Mouse (Mus musculus): ENCODE data around the gene Muc3. TPM values are rescaled to one million over a fixed set of nuclear protein-coding genes. Genes with fewer than 3 reads are reported as not detected.
A peak's percentile ranks its signal among the peaks of the same experiment; 100 is the strongest.

Muc3 gene
- polyA plus RNA-seq, 1 experiment = not detected

- TF ChIP-seq MYOD1 (IDR thresholded peaks at IDR 0.05; ENCODE audit: control insufficient read depth in 1 of 3, insufficient read length in 2 of 3, low read depth in 2 of 3) (peak in 1 of 3 experiments; percentile 19), E2F4 (IDR thresholded peaks at IDR 0.05; ENCODE audit: insufficient read depth) (no peak), MYOG (IDR thresholded peaks at IDR 0.05; ENCODE audit: control insufficient read depth in 1 of 3, insufficient read depth in 1 of 3, insufficient read length in 2 of 3, low read depth in 2 of 3) (peak in 1 of 3 experiments; percentile 38)
- Histone ChIP-seq H3K36me3 (ENCODE audit: control insufficient read depth, insufficient read depth) (no peaks in the 10 kb centered on the region), H3K4me3 (no peak overlapping the region), H3K79me2 (ENCODE audit: control insufficient read depth, insufficient read depth) (no peaks in the 10 kb centered on the region), H3ac (ENCODE audit: control insufficient read depth, insufficient read length) (no peak overlapping the region), H3K4me2 (ENCODE audit: low read depth) (peak overlapping the region; percentile 92), H3K27me3 (ENCODE audit: control insufficient read depth, insufficient read depth, insufficient read length) (no peaks in the 10 kb centered on the region)
Measured at GRCm38 (mm10) chr5:137106434-137106833, 42.7 kb downstream of the Muc3 start.

GRCm38 (mm10) chr5:137103969-137104368 is 45.2 kb downstream of the Muc3 start:
- Histone ChIP-seq H3ac (ENCODE audit: control insufficient read depth, insufficient read length) (no peak overlapping the region), H3K4me2 (ENCODE audit: low read depth) (peak overlapping the region; percentile 88), H3K36me3 (ENCODE audit: control insufficient read depth, insufficient read depth) (no peaks in the 10 kb centered on the region), H3K79me2 (ENCODE audit: control insufficient read depth, insufficient read depth) (no peaks in the 10 kb centered on the region), H3K4me3 (no peak overlapping the region), H3K27me3 (ENCODE audit: control insufficient read depth, insufficient read depth, insufficient read length) (no peaks in the 10 kb centered on the region)
- no peak for TF ChIP-seq MYOG (IDR thresholded peaks at IDR 0.05; ENCODE audit: control insufficient read depth in 1 of 3, insufficient read depth in 1 of 3, insufficient read length in 2 of 3, low read depth in 2 of 3)
- TF ChIP-seq MYOD1 (IDR thresholded peaks at IDR 0.05; ENCODE audit: control insufficient read depth in 1 of 3, insufficient read length in 2 of 3, low read depth in 2 of 3) = no peak
- TF ChIP-seq MAX (IDR thresholded peaks at IDR 0.05; ENCODE audit: low read depth) = no peak
- no peak for TF ChIP-seq E2F4 (IDR thresholded peaks at IDR 0.05; ENCODE audit: insufficient read depth)
- no peak for TF ChIP-seq CEBPB (IDR thresholded peaks at IDR 0.05; ENCODE audit: insufficient read depth, poor library complexity, severe bottlenecking)
- no peak for TF ChIP-seq TCF3 (IDR thresholded peaks at IDR 0.05; ENCODE audit: insufficient read length, low read depth)
- no peak for TF ChIP-seq POLR2A (IDR thresholded peaks at IDR 0.05; ENCODE audit: insufficient read length, low read depth)
- no peak for TF ChIP-seq REST (IDR thresholded peaks at IDR 0.05; ENCODE audit: insufficient read depth, insufficient read length)
- TF ChIP-seq TCF12 (IDR thresholded peaks at IDR 0.05; ENCODE audit: insufficient read depth, poor library complexity, severe bottlenecking) = no peak
- TF ChIP-seq POLR2AphosphoS2 (IDR thresholded peaks at IDR 0.05; ENCODE audit: insufficient read length, low read depth) = no peak

- no peaks in the 10 kb centered on the region for H3K27me3 ChIP-seq (ENCODE audit: control insufficient read depth, insufficient read depth, insufficient read length)
- no peaks in the 10 kb centered on the region for H3K79me2 ChIP-seq (ENCODE audit: control insufficient read depth, insufficient read depth)
- TF ChIP-seq MYOD1 (IDR thresholded peaks at IDR 0.05; ENCODE audit: control insufficient read depth in 1 of 3, insufficient read length in 2 of 3, low read depth in 2 of 3) (peak in 1 of 3 experiments; percentile 0), SRF (IDR thresholded peaks at IDR 0.05; ENCODE audit: control insufficient read depth, insufficient read length, low read depth) (no peak), CEBPB (IDR thresholded peaks at IDR 0.05; ENCODE audit: insufficient read depth, poor library complexity, severe bottlenecking) (no peak), MAX (IDR thresholded peaks at IDR 0.05; ENCODE audit: low read depth) (no peak), POLR2A (IDR thresholded peaks at IDR 0.05; ENCODE audit: insufficient read length, low read depth) (peak; percentile 39), TCF3 (IDR thresholded peaks at IDR 0.05; ENCODE audit: insufficient read length, low read depth) (no peak), E2F4 (IDR thresholded peaks at IDR 0.05; ENCODE audit: insufficient read depth) (no peak), REST (IDR thresholded peaks at IDR 0.05; ENCODE audit: insufficient read depth, insufficient read length) (no peak), MYOG (IDR thresholded peaks at IDR 0.05; ENCODE audit: control insufficient read depth in 1 of 3, insufficient read depth in 1 of 3, insufficient read length in 2 of 3, low read depth in 2 of 3) (no peak), USF1 (IDR thresholded peaks at IDR 0.05; ENCODE audit: low read depth) (peak; percentile 69), TCF12 (IDR thresholded peaks at IDR 0.05; ENCODE audit: insufficient read depth, poor library complexity, severe bottlenecking) (no peak), POLR2AphosphoS2 (IDR thresholded peaks at IDR 0.05; ENCODE audit: insufficient read length, low read depth) (peak; percentile 29)
- H3K4me3 ChIP-seq = peak overlapping the region; percentile 7
- H3K36me3 ChIP-seq (ENCODE audit: control insufficient read depth, insufficient read depth) = no peaks in the 10 kb centered on the region
- H3ac ChIP-seq (ENCODE audit: control insufficient read depth, insufficient read length) = no peak overlapping the region
- H3K4me2 ChIP-seq (ENCODE audit: low read depth) = peak overlapping the region; percentile 88
Measured at GRCm38 (mm10) chr5:137102575-137103522, 46.3 kb downstream of the Muc3 start.

- H3K36me3 ChIP-seq (ENCODE audit: control insufficient read depth, insufficient read depth) = no peaks in the 10 kb centered on the region
Measured at GRCm38 (mm10) chr5:137102078-137102477, 47.0 kb downstream of the Muc3 start.

GRCm38 (mm10) chr5:137100660-137101059 is 48.5 kb downstream of the Muc3 start:
- Histone ChIP-seq H3K36me3 (ENCODE audit: control insufficient read depth, insufficient read depth) (no peaks in the 10 kb centered on the region), H3K79me2 (ENCODE audit: control insufficient read depth, insufficient read depth) (no peaks in the 10 kb centered on the region), H3K4me3 (no peak overlapping the region), H3ac (ENCODE audit: control insufficient read depth, insufficient read length) (no peak overlapping the region), H3K4me2 (ENCODE audit: low read depth) (peak overlapping the region; percentile 4), H3K27me3 (ENCODE audit: control insufficient read depth, insufficient read depth, insufficient read length) (no peaks in the 10 kb centered on the region)
- TF ChIP-seq POLR2AphosphoS2 (IDR thresholded peaks at IDR 0.05; ENCODE audit: insufficient read length, low read depth) = no peak
- no peak for TF ChIP-seq TCF3 (IDR thresholded peaks at IDR 0.05; ENCODE audit: insufficient read length, low read depth)
- TF ChIP-seq MYOD1 (IDR thresholded peaks at IDR 0.05; ENCODE audit: control insufficient read depth in 1 of 3, insufficient read length in 2 of 3, low read depth in 2 of 3) = no peak
- TF ChIP-seq CEBPB (IDR thresholded peaks at IDR 0.05; ENCODE audit: insufficient read depth, poor library complexity, severe bottlenecking) = no peak
- TF ChIP-seq TCF12 (IDR thresholded peaks at IDR 0.05; ENCODE audit: insufficient read depth, poor library complexity, severe bottlenecking) = no peak
- TF ChIP-seq MYOG (IDR thresholded peaks at IDR 0.05; ENCODE audit: control insufficient read depth in 1 of 3, insufficient read depth in 1 of 3, insufficient read length in 2 of 3, low read depth in 2 of 3) = no peak
- TF ChIP-seq MAX (IDR thresholded peaks at IDR 0.05; ENCODE audit: low read depth) = no peak
- TF ChIP-seq REST (IDR thresholded peaks at IDR 0.05; ENCODE audit: insufficient read depth, insufficient read length) = no peak
- TF ChIP-seq USF1 (IDR thresholded peaks at IDR 0.05; ENCODE audit: low read depth) = no peak
- TF ChIP-seq POLR2A (IDR thresholded peaks at IDR 0.05; ENCODE audit: insufficient read length, low read depth) = no peak
- no peak for TF ChIP-seq SRF (IDR thresholded peaks at IDR 0.05; ENCODE audit: control insufficient read depth, insufficient read length, low read depth)
- TF ChIP-seq E2F4 (IDR thresholded peaks at IDR 0.05; ENCODE audit: insufficient read depth) = no peak

More at GRCm38 (mm10) chr5:137102078-137102477, 47.0 kb downstream of the Muc3 start:
- H3K4me2 ChIP-seq (ENCODE audit: low read depth) = peak overlapping the region; percentile 88
- no peaks in the 10 kb centered on the region for H3K27me3 ChIP-seq (ENCODE audit: control insufficient read depth, insufficient read depth, insufficient read length)
- TF ChIP-seq POLR2AphosphoS2 (IDR thresholded peaks at IDR 0.05; ENCODE audit: insufficient read length, low read depth) (no peak), MYOD1 (IDR thresholded peaks at IDR 0.05; ENCODE audit: control insufficient read depth in 1 of 3, insufficient read length in 2 of 3, low read depth in 2 of 3) (no peak)
- no peak overlapping the region for H3ac ChIP-seq (ENCODE audit: control insufficient read depth, insufficient read length)
- no peaks in the 10 kb centered on the region for H3K79me2 ChIP-seq (ENCODE audit: control insufficient read depth, insufficient read depth)
- peak overlapping the region; percentile 7 for H3K4me3 ChIP-seq
